Mouse (Mus musculus) olfactory bulb, adult 2 months (tissue): ENCODE measurements around the gene Tenm2. TPM values are rescaled to one million over a fixed set of nuclear protein-coding genes. Genes with fewer than 3 reads are reported as not detected.

ENCODE experiments used
- H3K27ac ChIP-seq: fragments of 200-500 bp; 2 replicates; pipeline ENCODE4 v1.5.1; 2012; ENCODE audit warnings: low read depth, low read length; ENCODE audit not compliant: insufficient read depth
- H3K4me1 ChIP-seq: fragments of 200-500 bp; 2 replicates; pipeline ENCODE4 v1.6.1; 2012; ENCODE audit warnings: low read length; ENCODE audit not compliant: control insufficient read depth, insufficient read depth
- H3K4me3 ChIP-seq: fragments of 200-500 bp; 2 replicates; pipeline ENCODE4 v1.5.1; 2012; ENCODE audit warnings: mild to moderate bottlenecking, low read depth, low read length, moderate library complexity; ENCODE audit not compliant: insufficient read depth
- CTCF ChIP-seq: fragments of 200-500 bp; IDR thresholded peaks from 2 replicates; pipeline ENCODE4 v1.5.1; 2012; ENCODE audit warnings: low read depth, mild to moderate bottlenecking, low read length, moderate library complexity; ENCODE audit not compliant: insufficient read depth
- POLR2A ChIP-seq: fragments of 200-500 bp; IDR thresholded peaks from 2 replicates; pipeline ENCODE4 v1.6.1; 2012; ENCODE audit warnings: mild to moderate bottlenecking, low read depth, low read length, moderate library complexity; ENCODE audit not compliant: insufficient read depth
- WGBS: fragments of 180-500 bp; shearing (Covaris S2); methylation state at CpG from one replicate; pipeline ENCODE4 v1.1.7; 2018; 5-methylcytosine and 5-hydroxymethylcytosine counted together
- polyA plus RNA-seq: library from polyadenylated mRNA; stranded (reverse); fragments of >200 nt; gene quantifications from 2 replicates; pipeline ENCODE4 v1.2.4, GENCODE M21; 2012; ENCODE audit warnings: low replicate concordance; ENCODE audit not compliant: missing spikeins, insufficient read depth, insufficient read length

The Tenm2 gene
- polyA plus RNA-seq = not detected in 2 replicates

GRCm38 (mm10) chr11:37235914-37236600, at the start of gene Tenm2:
Gene Tenm2, minus strand, starts transcription at chr11:37235964.
- TF ChIP-seq CTCF = no peak
- TF ChIP-seq POLR2A = no peak; the same call in 1 of the 2 replicates
- H3K27ac ChIP-seq = peak within 1 kb of the TSS; percentile 95
- peaks cover 2% of the 10 kb centered on the region; the same call in 1 of the 2 replicates for H3K4me1 ChIP-seq
- under 1% methylated on average over 59 of the region's 59 CpGs for WGBS
- peak within 1 kb of the TSS; percentile 68 for H3K4me3 ChIP-seq

GRCm38 (mm10) chr11:37285186-37285585, 49.4 kb upstream of the Tenm2 start:
- Histone ChIP-seq H3K4me3 (no peak overlapping the region), H3K4me1 (no peaks in the 10 kb centered on the region), H3K27ac (no peak overlapping the region)
- TF ChIP-seq CTCF (no peak), POLR2A (no peak)
- 84% methylated on average over 2 of the region's 2 CpGs for WGBS

DNA sequence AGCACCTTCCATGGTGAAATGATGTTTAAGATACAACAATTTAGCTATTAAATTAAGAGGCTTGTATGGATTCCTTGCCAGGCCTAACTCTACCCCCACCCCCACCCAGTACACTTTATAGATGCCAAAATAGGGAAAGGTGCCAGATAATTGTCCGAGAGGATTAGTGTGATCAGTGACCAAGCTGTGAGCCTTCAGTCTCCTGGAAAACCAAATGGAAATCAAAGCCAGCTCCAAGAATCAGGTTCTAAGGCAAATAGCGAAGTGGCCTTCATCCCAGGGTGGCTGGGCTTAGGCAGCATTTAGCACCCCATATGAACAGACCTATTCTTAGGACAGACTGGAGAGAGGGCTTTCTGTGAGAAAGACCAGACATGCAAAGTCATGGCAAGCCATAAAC, 13.0 kb upstream of the Tenm2 start:
- no peaks in the 10 kb centered on the region for H3K4me1 ChIP-seq
- H3K4me3 ChIP-seq = no peak overlapping the region
- no peak overlapping the region for H3K27ac ChIP-seq
- TF ChIP-seq POLR2A (no peak), CTCF (no peak)
- 74% methylated on average over 2 of the region's 2 CpGs for WGBS

GRCm38 (mm10) chr11:37237096-37237725, 1.4 kb upstream of the Tenm2 start:
- no peaks in the 10 kb centered on the region for H3K4me1 ChIP-seq
- WGBS = 30% methylated on average over 7 of the region's 7 CpGs
- TF ChIP-seq CTCF = no peak
- H3K27ac ChIP-seq = peak overlapping the region; percentile 95
- H3K4me3 ChIP-seq = peak overlapping the region; percentile 68

- H3K4me3 ChIP-seq = peak overlapping the region; percentile 68
- TF ChIP-seq POLR2A (no peak), CTCF (no peak)
- peak overlapping the region; percentile 95 for H3K27ac ChIP-seq
- no peaks in the 10 kb centered on the region for H3K4me1 ChIP-seq
- WGBS = under 1% methylated on average over 30 of the region's 31 CpGs
Measured at GRCm38 (mm10) chr11:37236601-37237083, 878 bp upstream of the Tenm2 start.

GRCm38 (mm10) chr11:37235021-37235795, 556 bp downstream of the Tenm2 start:
- Histone ChIP-seq H3K4me1 (peaks cover 2% of the 10 kb centered on the region; the same call in 1 of the 2 replicates), H3K27ac (peak overlapping the region; percentile 95), H3K4me3 (peak overlapping the region; percentile 68)
- TF ChIP-seq CTCF (no peak), POLR2A (no peak)
- WGBS = 4% methylated on average over 18 of the region's 18 CpGs

DNA sequence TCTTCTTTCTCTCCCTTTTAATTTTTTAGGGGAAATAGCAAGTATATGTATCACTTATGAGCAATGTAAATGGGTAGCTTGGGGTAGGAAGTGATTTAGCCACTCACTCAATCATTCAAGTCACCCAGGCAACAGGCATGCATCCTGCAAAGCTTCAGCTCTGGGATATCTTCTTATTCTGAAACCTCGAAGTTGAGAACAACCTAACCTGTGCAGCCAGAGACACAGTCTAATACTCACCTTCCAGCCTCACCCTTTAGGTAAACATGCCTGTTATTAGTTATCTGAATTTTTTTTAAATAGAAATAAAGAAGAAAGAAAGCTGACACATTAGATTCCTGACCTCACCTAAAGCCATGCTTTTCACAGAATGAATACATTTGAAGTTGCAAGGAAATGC, 8.4 kb downstream of the Tenm2 start:
- TF ChIP-seq POLR2A = no peak
- TF ChIP-seq CTCF = no peak

GRCm38 (mm10) chr11:37226943-37227342, 8.8 kb downstream of the Tenm2 start:
- peaks cover 2% of the 10 kb centered on the region; the same call in 1 of the 2 replicates for H3K4me1 ChIP-seq
- no peak overlapping the region for H3K27ac ChIP-seq
- TF ChIP-seq POLR2A (no peak), CTCF (no peak)
- WGBS = 95% methylated on average over 10 of the region's 10 CpGs
- H3K4me3 ChIP-seq = no peak overlapping the region

More for the DNA sequence above, 8.4 kb downstream of the Tenm2 start:
- no peak overlapping the region for H3K27ac ChIP-seq
- no peak overlapping the region for H3K4me3 ChIP-seq
- WGBS = 81% methylated on average over 1 of the region's 1 CpGs
- peaks cover 2% of the 10 kb centered on the region; the same call in 1 of the 2 replicates for H3K4me1 ChIP-seq

GRCm38 (mm10) chr11:37222737-37223136, 13.0 kb downstream of the Tenm2 start:
- TF ChIP-seq CTCF (no peak), POLR2A (no peak)
- no peak overlapping the region for H3K4me3 ChIP-seq
- H3K27ac ChIP-seq = no peak overlapping the region
- no peaks in the 10 kb centered on the region for H3K4me1 ChIP-seq
- WGBS = 89% methylated on average over 2 of the region's 2 CpGs
